Mouse (Mus musculus): ENCODE measurements around the gene Myo7a. TPM values are rescaled to one million over a fixed set of nuclear protein-coding genes. Genes with fewer than 3 reads are reported as not detected.

Myo7a gene
- polyA plus RNA-seq, 1 experiment from 2014 or later, result 12.7 TPM

Other genes with a start within 250 kb of the Myo7a start
- gene Gdpd4, start 199.6 kb downstream of the Myo7a start, polyA plus RNA-seq (2014; fragmentation: Nextera tagmentation; extraction: Ambion mirVana), result not detected in 2 replicates
- 0.33 TPM in 1 of 2 replicates, not detected in the other for gene Omp, start 26.0 kb upstream of the Myo7a start, polyA plus RNA-seq (2014; fragmentation: Nextera tagmentation; extraction: Ambion mirVana)
- 5.9 and 7.2 TPM in 2 replicates for gene Capn5, start 58.8 kb upstream of the Myo7a start, polyA plus RNA-seq (2014; fragmentation: Nextera tagmentation; extraction: Ambion mirVana)
- gene B3gnt6, start 80.0 kb upstream of the Myo7a start, polyA plus RNA-seq (2014; fragmentation: Nextera tagmentation; extraction: Ambion mirVana), result 0.10 TPM in 1 of 2 replicates, not detected in the other
- 22.9 and 25.6 TPM in 2 replicates for gene Acer3, start 201.7 kb upstream of the Myo7a start, polyA plus RNA-seq (2014; fragmentation: Nextera tagmentation; extraction: Ambion mirVana)
- 18.4 and 19.1 TPM in 2 replicates for gene Tsku, start 241.8 kb upstream of the Myo7a start, polyA plus RNA-seq (2014; fragmentation: Nextera tagmentation; extraction: Ambion mirVana)